Mouse (Mus musculus): ENCODE data around the gene Vps39.

Gene Vps39

GRCm38 (mm10) chr2:120352682-120353646 is at the start of gene Vps39:
Gene Vps39 (minus strand): TSS chr2:120353137.
- DNase-seq (ENCODE audit: low read depth, low spot score), result peak; percentile 88

GRCm38 (mm10) chr2:120397951-120398350 is 45.0 kb upstream of the Vps39 start:
- DNase-seq (ENCODE audit: low read depth, low spot score), result no peak

- no peak for DNase-seq (ENCODE audit: low read depth, low spot score)
Measured at GRCm38 (mm10) chr2:120392406-120392805, 39.5 kb upstream of the Vps39 start.

GRCm38 (mm10) chr2:120390934-120391333 is 38.0 kb upstream of the Vps39 start:
- no peak for DNase-seq (ENCODE audit: low read depth, low spot score)

GRCm38 (mm10) chr2:120389376-120389775 is 36.4 kb upstream of the Vps39 start:
- no peak for DNase-seq (ENCODE audit: low read depth, low spot score)

GRCm38 (mm10) chr2:120387291-120387690 is 34.4 kb upstream of the Vps39 start:
- DNase-seq (ENCODE audit: low read depth, low spot score), result no peak

GRCm38 (mm10) chr2:120386264-120386663 is 33.3 kb upstream of the Vps39 start:
- DNase-seq (ENCODE audit: low read depth, low spot score), result no peak

GRCm38 (mm10) chr2:120373858-120374257 is 20.9 kb upstream of the Vps39 start:
- DNase-seq (ENCODE audit: low read depth, low spot score), result no peak

GRCm38 (mm10) chr2:120367416-120368207 is 14.7 kb upstream of the Vps39 start:
- DNase-seq (ENCODE audit: low read depth, low spot score), result no peak

- DNase-seq (ENCODE audit: low read depth, low spot score), result no peak
Measured at GRCm38 (mm10) chr2:120366501-120366900, 13.6 kb upstream of the Vps39 start.

GRCm38 (mm10) chr2:120360425-120360824 is 7.5 kb upstream of the Vps39 start:
- no peak for DNase-seq (ENCODE audit: low read depth, low spot score)

- no peak for DNase-seq (ENCODE audit: low read depth, low spot score)
Measured at GRCm38 (mm10) chr2:120351321-120351720, 1.6 kb downstream of the Vps39 start.

- DNase-seq (ENCODE audit: low read depth, low spot score), result peak; percentile 42
Measured at GRCm38 (mm10) chr2:120348120-120348519, 4.8 kb downstream of the Vps39 start.

- DNase-seq (ENCODE audit: low read depth, low spot score), result no peak
Measured at GRCm38 (mm10) chr2:120341741-120342140, 11.2 kb downstream of the Vps39 start.

GRCm38 (mm10) chr2:120337886-120338285 is 15.1 kb downstream of the Vps39 start:
- no peak for DNase-seq (ENCODE audit: low read depth, low spot score)

- no peak for DNase-seq (ENCODE audit: low read depth, low spot score)
Measured at GRCm38 (mm10) chr2:120331575-120331974, 21.4 kb downstream of the Vps39 start.

GRCm38 (mm10) chr2:120315077-120315476 is 37.9 kb downstream of the Vps39 start:
- no peak for DNase-seq (ENCODE audit: low read depth, low spot score)

GRCm38 (mm10) chr2:120314487-120314886 is 38.5 kb downstream of the Vps39 start:
- no peak for DNase-seq (ENCODE audit: low read depth, low spot score)

- no peak for DNase-seq (ENCODE audit: low read depth, low spot score)
Measured at GRCm38 (mm10) chr2:120313976-120314375, 39.0 kb downstream of the Vps39 start, which contains the start of gene Pla2g4f. Gene Pla2g4f (minus strand): TSS chr2:120314165.

GRCm38 (mm10) chr2:120312276-120312825 is 40.6 kb downstream of the Vps39 start:
- DNase-seq (ENCODE audit: low read depth, low spot score), result no peak

- DNase-seq (ENCODE audit: low read depth, low spot score), result no peak
Measured at GRCm38 (mm10) chr2:120304113-120304512, 48.8 kb downstream of the Vps39 start.

GRCm38 (mm10) chr2:120301076-120301475 is 51.9 kb downstream of the Vps39 start:
- DNase-seq (ENCODE audit: low read depth, low spot score), result no peak
